Mouse (Mus musculus): ENCODE measurements around the gene Pdzd7. TPM values are rescaled to one million over a fixed set of nuclear protein-coding genes. Genes with fewer than 3 reads are reported as not detected.

Pdzd7 gene
- polyA plus RNA-seq, 1 experiment, result 5.0 TPM

GRCm38 (mm10) chr19:45014335-45014971 lies 31.1 kb downstream of the Pdzd7 start, which contains the start of gene Lzts2:
Gene Lzts2, plus strand, starts transcription at chr19:45014414.
- Histone ChIP-seq H3ac (ENCODE audit: control insufficient read depth, insufficient read length) (peak within 1 kb of the TSS; percentile 44), H3K79me2 (ENCODE audit: control insufficient read depth, insufficient read depth) (peaks cover 22% of the 10 kb centered on the region), H3K27me3 (ENCODE audit: control insufficient read depth, insufficient read depth, insufficient read length) (no peaks in the 10 kb centered on the region), H3K4me2 (ENCODE audit: low read depth) (peak within 1 kb of the TSS; percentile 88), H3K4me3 (peak within 1 kb of the TSS; percentile 87), H3K36me3 (ENCODE audit: control insufficient read depth, insufficient read depth) (no peaks in the 10 kb centered on the region)
- no peak for TF ChIP-seq MAX (IDR thresholded peaks at IDR 0.05; ENCODE audit: low read depth)
- peak; percentile 55 for TF ChIP-seq USF1 (IDR thresholded peaks at IDR 0.05; ENCODE audit: low read depth)
- no peak for TF ChIP-seq E2F4 (IDR thresholded peaks at IDR 0.05; ENCODE audit: insufficient read depth)
- TF ChIP-seq CEBPB (IDR thresholded peaks at IDR 0.05; ENCODE audit: insufficient read depth, poor library complexity, severe bottlenecking), result no peak
- TF ChIP-seq TCF3 (IDR thresholded peaks at IDR 0.05; ENCODE audit: insufficient read length, low read depth), result no peak
- TF ChIP-seq TCF12 (IDR thresholded peaks at IDR 0.05; ENCODE audit: insufficient read depth, poor library complexity, severe bottlenecking), result no peak
- no peak for TF ChIP-seq POLR2A (IDR thresholded peaks at IDR 0.05; ENCODE audit: insufficient read length, low read depth)
- TF ChIP-seq POLR2AphosphoS2 (IDR thresholded peaks at IDR 0.05; ENCODE audit: insufficient read length, low read depth), result no peak

- Histone ChIP-seq H3K4me2 (ENCODE audit: low read depth) (no peak overlapping the region), H3K36me3 (ENCODE audit: control insufficient read depth, insufficient read depth) (no peaks in the 10 kb centered on the region), H3K79me2 (ENCODE audit: control insufficient read depth, insufficient read depth) (peaks cover 14% of the 10 kb centered on the region), H3ac (ENCODE audit: control insufficient read depth, insufficient read length) (no peak overlapping the region), H3K27me3 (ENCODE audit: control insufficient read depth, insufficient read depth, insufficient read length) (no peaks in the 10 kb centered on the region), H3K4me3 (no peak overlapping the region)
- TF ChIP-seq MAX (IDR thresholded peaks at IDR 0.05; ENCODE audit: low read depth), result no peak
- TF ChIP-seq MYOD1 (IDR thresholded peaks at IDR 0.05; ENCODE audit: control insufficient read depth in 1 of 3, insufficient read length in 2 of 3, low read depth in 2 of 3), result no peak
- no peak for TF ChIP-seq TCF3 (IDR thresholded peaks at IDR 0.05; ENCODE audit: insufficient read length, low read depth)
- no peak for TF ChIP-seq SRF (IDR thresholded peaks at IDR 0.05; ENCODE audit: control insufficient read depth, insufficient read length, low read depth)
- no peak for TF ChIP-seq E2F4 (IDR thresholded peaks at IDR 0.05; ENCODE audit: insufficient read depth)
- no peak for TF ChIP-seq POLR2AphosphoS2 (IDR thresholded peaks at IDR 0.05; ENCODE audit: insufficient read length, low read depth)
- no peak for TF ChIP-seq REST (IDR thresholded peaks at IDR 0.05; ENCODE audit: insufficient read depth, insufficient read length)
- TF ChIP-seq TCF12 (IDR thresholded peaks at IDR 0.05; ENCODE audit: insufficient read depth, poor library complexity, severe bottlenecking), result no peak
- TF ChIP-seq MYOG (IDR thresholded peaks at IDR 0.05; ENCODE audit: control insufficient read depth in 1 of 3, insufficient read depth in 1 of 3, insufficient read length in 2 of 3, low read depth in 2 of 3), result no peak
- TF ChIP-seq POLR2A (IDR thresholded peaks at IDR 0.05; ENCODE audit: insufficient read length, low read depth), result no peak
- no peak for TF ChIP-seq USF1 (IDR thresholded peaks at IDR 0.05; ENCODE audit: low read depth)
- TF ChIP-seq CEBPB (IDR thresholded peaks at IDR 0.05; ENCODE audit: insufficient read depth, poor library complexity, severe bottlenecking), result no peak
Observed at GRCm38 (mm10) chr19:45013581-45014225, 31.8 kb downstream of the Pdzd7 start.

DNA sequence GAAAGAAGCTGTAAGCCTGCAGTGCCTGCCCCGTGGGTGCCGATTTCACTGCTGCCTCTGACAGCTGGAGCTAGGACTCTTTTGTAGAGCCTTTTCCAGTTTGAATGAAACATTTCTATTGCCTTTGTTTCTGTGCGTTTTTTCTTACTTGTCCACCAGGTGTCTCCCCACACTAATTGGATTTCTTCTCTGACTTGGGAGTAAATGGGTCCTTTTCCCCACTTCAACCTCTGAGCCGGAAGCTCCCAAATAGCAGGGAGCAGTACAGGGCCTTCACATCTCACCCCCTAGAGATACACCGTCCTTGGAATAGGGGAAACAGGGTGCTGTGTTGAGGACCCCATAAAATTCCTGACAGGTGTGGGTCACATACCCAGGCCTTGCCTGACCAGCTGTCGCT lies 32.9 kb downstream of the Pdzd7 start:
- Histone ChIP-seq H3K36me3 (ENCODE audit: control insufficient read depth, insufficient read depth) (no peaks in the 10 kb centered on the region), H3K27me3 (ENCODE audit: control insufficient read depth, insufficient read depth, insufficient read length) (no peaks in the 10 kb centered on the region), H3K79me2 (ENCODE audit: control insufficient read depth, insufficient read depth) (peaks cover 12% of the 10 kb centered on the region), H3K4me2 (ENCODE audit: low read depth) (no peak overlapping the region), H3ac (ENCODE audit: control insufficient read depth, insufficient read length) (no peak overlapping the region), H3K4me3 (no peak overlapping the region)
- TF ChIP-seq MAX (IDR thresholded peaks at IDR 0.05; ENCODE audit: low read depth) (no peak), POLR2AphosphoS2 (IDR thresholded peaks at IDR 0.05; ENCODE audit: insufficient read length, low read depth) (no peak), CEBPB (IDR thresholded peaks at IDR 0.05; ENCODE audit: insufficient read depth, poor library complexity, severe bottlenecking) (no peak), REST (IDR thresholded peaks at IDR 0.05; ENCODE audit: insufficient read depth, insufficient read length) (no peak), TCF3 (IDR thresholded peaks at IDR 0.05; ENCODE audit: insufficient read length, low read depth) (no peak), E2F4 (IDR thresholded peaks at IDR 0.05; ENCODE audit: insufficient read depth) (no peak), USF1 (IDR thresholded peaks at IDR 0.05; ENCODE audit: low read depth) (no peak), POLR2A (IDR thresholded peaks at IDR 0.05; ENCODE audit: insufficient read length, low read depth) (no peak), SRF (IDR thresholded peaks at IDR 0.05; ENCODE audit: control insufficient read depth, insufficient read length, low read depth) (no peak), TCF12 (IDR thresholded peaks at IDR 0.05; ENCODE audit: insufficient read depth, poor library complexity, severe bottlenecking) (no peak), MYOG (IDR thresholded peaks at IDR 0.05; ENCODE audit: control insufficient read depth in 1 of 3, insufficient read depth in 1 of 3, insufficient read length in 2 of 3, low read depth in 2 of 3) (no peak), MYOD1 (IDR thresholded peaks at IDR 0.05; ENCODE audit: control insufficient read depth in 1 of 3, insufficient read length in 2 of 3, low read depth in 2 of 3) (no peak)

- Histone ChIP-seq H3K27me3 (ENCODE audit: control insufficient read depth, insufficient read depth, insufficient read length) (no peaks in the 10 kb centered on the region), H3K4me3 (no peak overlapping the region), H3K79me2 (ENCODE audit: control insufficient read depth, insufficient read depth) (peaks cover 16% of the 10 kb centered on the region), H3ac (ENCODE audit: control insufficient read depth, insufficient read length) (no peak overlapping the region), H3K4me2 (ENCODE audit: low read depth) (no peak overlapping the region), H3K36me3 (ENCODE audit: control insufficient read depth, insufficient read depth) (no peaks in the 10 kb centered on the region)
- TF ChIP-seq TCF3 (IDR thresholded peaks at IDR 0.05; ENCODE audit: insufficient read length, low read depth), result no peak
- TF ChIP-seq CEBPB (IDR thresholded peaks at IDR 0.05; ENCODE audit: insufficient read depth, poor library complexity, severe bottlenecking), result no peak
- no peak for TF ChIP-seq SRF (IDR thresholded peaks at IDR 0.05; ENCODE audit: control insufficient read depth, insufficient read length, low read depth)
- TF ChIP-seq MYOG (IDR thresholded peaks at IDR 0.05; ENCODE audit: control insufficient read depth in 1 of 3, insufficient read depth in 1 of 3, insufficient read length in 2 of 3, low read depth in 2 of 3), result no peak
- TF ChIP-seq E2F4 (IDR thresholded peaks at IDR 0.05; ENCODE audit: insufficient read depth), result no peak
- TF ChIP-seq MAX (IDR thresholded peaks at IDR 0.05; ENCODE audit: low read depth), result no peak
- no peak for TF ChIP-seq MYOD1 (IDR thresholded peaks at IDR 0.05; ENCODE audit: control insufficient read depth in 1 of 3, insufficient read length in 2 of 3, low read depth in 2 of 3)
- TF ChIP-seq TCF12 (IDR thresholded peaks at IDR 0.05; ENCODE audit: insufficient read depth, poor library complexity, severe bottlenecking), result no peak
- no peak for TF ChIP-seq USF1 (IDR thresholded peaks at IDR 0.05; ENCODE audit: low read depth)
- TF ChIP-seq POLR2A (IDR thresholded peaks at IDR 0.05; ENCODE audit: insufficient read length, low read depth), result no peak
- TF ChIP-seq REST (IDR thresholded peaks at IDR 0.05; ENCODE audit: insufficient read depth, insufficient read length), result no peak
- TF ChIP-seq POLR2AphosphoS2 (IDR thresholded peaks at IDR 0.05; ENCODE audit: insufficient read length, low read depth), result no peak
Observed at GRCm38 (mm10) chr19:45012219-45012618, 33.3 kb downstream of the Pdzd7 start.

Data from myocyte (in vitro differentiated cells).